Mouse (Mus musculus): ENCODE measurements at regions not wholly inside any gene's neighbourhood (a gene's known extent, or its start where the extent isn't known, plus 50 kb on each side); places are given as distances from the start of the nearest gene placed in this dataset.

GRCm38 (mm10) chr15:68316116-68316515, 1815.4 kb upstream of the Lrrc6 start:
- TF ChIP-seq CTCF (IDR thresholded peaks at IDR 0.05; ENCODE audit: control insufficient read depth, insufficient read depth, low read length) (no peak), POLR2A (IDR thresholded peaks at IDR 0.05; ENCODE audit: borderline replicate concordance, control insufficient read depth, low read depth, low read length) (no peak)

Measured in bone marrow, adult 2 months (tissue).